Mouse (Mus musculus): ENCODE measurements around the gene Panx2.

DNA sequence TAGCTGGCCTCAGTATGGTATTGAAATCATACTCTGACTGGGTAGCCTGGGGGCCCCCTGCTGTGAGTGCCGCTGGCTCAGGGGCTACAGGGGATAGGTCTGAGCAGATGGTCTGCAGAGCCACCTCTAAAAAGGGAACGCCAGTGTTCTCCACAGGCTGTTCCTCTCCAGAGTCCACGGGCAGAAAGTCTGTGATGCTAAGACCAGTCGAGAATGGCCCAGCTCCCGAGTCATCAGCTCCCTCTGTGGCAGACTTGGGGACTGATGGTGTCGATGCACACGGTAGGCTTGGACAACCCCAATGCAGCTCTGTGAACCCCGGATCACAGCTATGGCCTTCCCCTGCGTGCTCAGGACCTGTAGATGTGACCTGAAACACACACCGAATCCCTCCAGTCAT, 44.4 kb downstream of the Panx2 start:
- no peak for TF ChIP-seq CTCF (IDR thresholded peaks at IDR 0.05; ENCODE audit: control insufficient read depth, insufficient read depth, insufficient replicate concordance, low read depth, low read length)
- no peak for TF ChIP-seq POLR2A (IDR thresholded peaks at IDR 0.05; ENCODE audit: control insufficient read depth, low read depth, low read length)

Data from testis, adult 2 months (tissue).